In the genomic region with DNA sequence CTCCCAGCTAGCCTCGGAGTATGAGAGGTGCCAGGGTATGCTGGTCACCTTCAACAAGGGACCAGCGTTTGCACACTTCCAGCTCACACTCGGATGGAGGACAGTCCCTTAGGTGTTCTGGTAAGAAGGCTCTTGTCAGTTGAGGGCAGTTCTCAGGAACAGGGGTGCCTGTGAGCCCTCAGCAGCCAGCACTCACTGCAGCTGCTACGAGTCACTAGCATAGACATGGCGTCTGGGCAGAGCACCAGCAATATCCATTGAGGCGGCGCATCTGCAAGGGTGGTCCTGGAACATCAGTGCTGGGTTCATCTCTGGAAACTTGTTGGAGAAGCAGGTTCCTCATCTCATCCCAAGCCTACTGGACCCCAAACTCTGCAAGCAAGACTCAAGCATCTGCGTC, we compare ENCODE assay signal across 37 mouse cellular contexts. TPM values are rescaled to one million over a fixed set of nuclear protein-coding genes. Genes with fewer than 3 reads are reported as not detected.
"Had no signal": no experiment of that assay in that cellular context is flagged by ENCODE, and none has a peak within 500 bp of the region (broad histone marks: within the 10 kb centered on the region; RNA-seq: fewer than 3 reads in every experiment).

No protein-coding gene starts in this region.

- DNase-seq: cerebellum, adult 2 months; cerebellum, adult 8-10 months; cerebellum, adult 9-10 months; cerebellum, adult 9-11 months; cerebellum, postnatal 10 days; cerebellum, postnatal 14 days; cerebellum, postnatal 25 days; cerebellum, postnatal 36 days; embryo, embryonic 11 days; forebrain, postnatal 0 days; gastrocnemius, adult 2 months; gastrocnemius, postnatal 10 days; gastrocnemius, postnatal 14 days; gastrocnemius, postnatal 25 days; gastrocnemius, postnatal 36 days; heart, adult 18-20 months; heart, adult 2 months had no signal

- H3K27me3 ChIP-seq: embryonic facial prominence, embryonic 12.5 days; embryonic facial prominence, embryonic 13.5 days; embryonic facial prominence, embryonic 15.5 days; forebrain, embryonic 12.5 days; forebrain, embryonic 13.5 days; forebrain, embryonic 15.5 days had no signal

- H3K9ac ChIP-seq: embryonic facial prominence, embryonic 12.5 days; embryonic facial prominence, embryonic 13.5 days; embryonic facial prominence, embryonic 15.5 days; forebrain, embryonic 12.5 days; forebrain, embryonic 13.5 days; forebrain, embryonic 15.5 days; forebrain, postnatal 0 days had no signal

- H3K4me2 ChIP-seq: embryonic facial prominence, embryonic 12.5 days; embryonic facial prominence, embryonic 13.5 days; embryonic facial prominence, embryonic 15.5 days; forebrain, embryonic 12.5 days; forebrain, embryonic 13.5 days; forebrain, embryonic 15.5 days had no signal

- ATAC-seq: forebrain, embryonic 13.5 days; forebrain, embryonic 14.5 days; forebrain, embryonic 15.5 days; forebrain, embryonic 16.5 days; forebrain, postnatal 0 days had no signal

- H3K4me1 ChIP-seq: embryonic facial prominence, embryonic 12.5 days; embryonic facial prominence, embryonic 13.5 days; embryonic facial prominence, embryonic 15.5 days; forebrain, embryonic 12.5 days; forebrain, embryonic 13.5 days; forebrain, embryonic 15.5 days had no signal

- H3K36me3 ChIP-seq: embryonic facial prominence, embryonic 10.5 days; embryonic facial prominence, embryonic 12.5 days; embryonic facial prominence, embryonic 15.5 days; forebrain, embryonic 10.5 days; forebrain, embryonic 12.5 days; forebrain, embryonic 15.5 days had no signal

- H3K9me3 ChIP-seq: embryonic facial prominence, embryonic 10.5 days; embryonic facial prominence, embryonic 12.5 days; embryonic facial prominence, embryonic 13.5 days; embryonic facial prominence, embryonic 15.5 days; forebrain, embryonic 10.5 days; forebrain, embryonic 12.5 days; forebrain, embryonic 13.5 days; forebrain, embryonic 15.5 days had no signal

- H3K27ac ChIP-seq: embryonic facial prominence, embryonic 10.5 days; embryonic facial prominence, embryonic 12.5 days; embryonic facial prominence, embryonic 13.5 days; embryonic facial prominence, embryonic 15.5 days; forebrain, embryonic 10.5 days; forebrain, embryonic 12.5 days; forebrain, embryonic 13.5 days; forebrain, embryonic 15.5 days; gastrocnemius, adult 2 months; heart, adult 2 months had no signal

- H3K4me3 ChIP-seq: embryonic facial prominence, embryonic 10.5 days; embryonic facial prominence, embryonic 12.5 days; embryonic facial prominence, embryonic 13.5 days; embryonic facial prominence, embryonic 15.5 days; erythroblast, embryonic 14.5 days; forebrain, embryonic 10.5 days; forebrain, embryonic 12.5 days; forebrain, embryonic 13.5 days; forebrain, embryonic 15.5 days; gastrocnemius, adult 2 months; heart, adult 2 months had no signal

RNA-seq across cellular contexts. Expression of gene Dio1, which starts 20.6 kb away (rescaled TPM):
- total RNA-seq: common myeloid progenitor, adult 5-6 weeks; forebrain, postnatal 0 days; gastrocnemius, adult 18-20 months; gastrocnemius, postnatal 14 days; gastrocnemius, postnatal 25 days; gastrocnemius, postnatal 36 days; gastrocnemius, postnatal 4 days; granulocyte monocyte progenitor cell, adult 5-6 weeks; heart, adult 18-20 months; heart, adult 2 months had no signal
- polyA plus RNA-seq: cortical plate, adult 2 months; embryonic facial prominence, embryonic 10.5 days; embryonic facial prominence, embryonic 11.5 days; embryonic facial prominence, embryonic 12.5 days; embryonic facial prominence, embryonic 13.5 days; embryonic facial prominence, embryonic 14.5 days; erythroblast, embryonic 14.5 days; forebrain, embryonic 10.5 days; forebrain, embryonic 11.5 days; forebrain, embryonic 12.5 days; forebrain, embryonic 13.5 days; forebrain, embryonic 14.5 days; forebrain, embryonic 15.5 days; forebrain, embryonic 16.5 days; forebrain, postnatal 0 days; frontal cortex, adult 2 months; heart, adult 2 months had no signal
